Mouse (Mus musculus): ENCODE results near the gene Ech1.

The Ech1 gene

GRCm38 (mm10) chr7:28803756-28804155 is 21.3 kb upstream of the Ech1 start:
- no peak for DNase-seq (ENCODE audit: low spot score)

GRCm38 (mm10) chr7:28806869-28807268 is 18.1 kb upstream of the Ech1 start:
- DNase-seq (ENCODE audit: low spot score) = no peak

GRCm38 (mm10) chr7:28807641-28808220 is 17.3 kb upstream of the Ech1 start:
- no peak for DNase-seq (ENCODE audit: low spot score)

GRCm38 (mm10) chr7:28808221-28808941 is 16.6 kb upstream of the Ech1 start, which contains the start of gene Hnrnpl:
Hnrnpl (plus strand) TSS chr7:28808541.
- DNase-seq (ENCODE audit: low spot score) = peak; percentile 67

GRCm38 (mm10) chr7:28808957-28809393 is 16.0 kb upstream of the Ech1 start:
- DNase-seq (ENCODE audit: low spot score) = peak; percentile 96

GRCm38 (mm10) chr7:28809401-28810089 is 15.5 kb upstream of the Ech1 start:
- no peak for DNase-seq (ENCODE audit: low spot score)

- peak; percentile 99 for DNase-seq (ENCODE audit: low spot score)
Observed at GRCm38 (mm10) chr7:28810107-28811066, 14.6 kb upstream of the Ech1 start.

GRCm38 (mm10) chr7:28811228-28811627 is 13.8 kb upstream of the Ech1 start:
- DNase-seq (ENCODE audit: low spot score) = peak; percentile 87

- no peak for DNase-seq (ENCODE audit: low spot score)
Observed at GRCm38 (mm10) chr7:28811640-28812275, 13.3 kb upstream of the Ech1 start.

GRCm38 (mm10) chr7:28812436-28812835 is 12.6 kb upstream of the Ech1 start:
- DNase-seq (ENCODE audit: low spot score) = no peak

GRCm38 (mm10) chr7:28812949-28813348 is 12.1 kb upstream of the Ech1 start:
- DNase-seq (ENCODE audit: low spot score) = no peak

- DNase-seq (ENCODE audit: low spot score) = no peak
Observed at GRCm38 (mm10) chr7:28814306-28815034, 10.5 kb upstream of the Ech1 start.

GRCm38 (mm10) chr7:28815230-28815629 is 9.8 kb upstream of the Ech1 start:
- DNase-seq (ENCODE audit: low spot score) = no peak

GRCm38 (mm10) chr7:28816201-28816600 is 8.8 kb upstream of the Ech1 start:
- DNase-seq (ENCODE audit: low spot score) = no peak

- no peak for DNase-seq (ENCODE audit: low spot score)
Observed at GRCm38 (mm10) chr7:28816920-28817319, 8.1 kb upstream of the Ech1 start.

- no peak for DNase-seq (ENCODE audit: low spot score)
Observed at GRCm38 (mm10) chr7:28817524-28817923, 7.5 kb upstream of the Ech1 start.

GRCm38 (mm10) chr7:28817957-28818356 is 7.1 kb upstream of the Ech1 start:
- no peak for DNase-seq (ENCODE audit: low spot score)

- DNase-seq (ENCODE audit: low spot score) = no peak
Observed at GRCm38 (mm10) chr7:28818436-28818835, 6.6 kb upstream of the Ech1 start.

GRCm38 (mm10) chr7:28818861-28819452 is 6.1 kb upstream of the Ech1 start:
- no peak for DNase-seq (ENCODE audit: low spot score)

- DNase-seq (ENCODE audit: low spot score) = no peak
Observed at GRCm38 (mm10) chr7:28819571-28819970, 5.4 kb upstream of the Ech1 start.

All from ovary, postnatal 14 days (tissue).